Mouse (Mus musculus): ENCODE results near the gene Tbrg1. TPM values are rescaled to one million over a fixed set of nuclear protein-coding genes. Genes with fewer than 3 reads are reported as not detected.

The Tbrg1 gene
- total RNA-seq, 1 experiment = 120 TPM

DNA sequence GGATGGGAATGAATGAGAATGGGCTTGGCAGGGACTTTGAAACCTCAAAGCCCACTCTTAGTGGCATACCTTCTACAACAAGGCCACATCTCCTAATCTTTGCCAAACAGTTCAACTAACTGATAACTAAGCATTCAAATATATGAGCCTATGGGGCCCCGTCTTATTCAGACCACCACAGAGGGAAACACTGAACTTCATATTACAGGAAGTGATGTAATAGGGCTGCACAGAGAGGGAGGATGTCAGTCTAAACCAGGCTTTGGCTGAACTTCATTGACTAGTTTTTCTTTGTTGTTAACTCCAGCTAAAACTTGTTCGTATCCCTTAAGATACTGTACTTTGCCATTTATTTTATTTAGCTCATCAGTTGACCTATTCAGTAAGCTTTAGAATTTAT lies 27.2 kb downstream of the Tbrg1 start:
- in situ Hi-C loops (cut with MboI; ENCODE audit: low sequenced_read_pairs in 2 of 2, unreplicated experiment in 2 of 2) = no loop called here
- no peak for TF ChIP-seq MAFK (IDR thresholded peaks at IDR 0.05; ENCODE audit: insufficient read depth, low read depth, low read length)
- no peak for TF ChIP-seq CHD2 (IDR thresholded peaks at IDR 0.05; ENCODE audit: low read depth, low read length)
- TF ChIP-seq HCFC1 (IDR thresholded peaks at IDR 0.05; ENCODE audit: borderline replicate concordance, insufficient read depth, low read length) = no peak
- TF ChIP-seq ZNF384 (IDR thresholded peaks at IDR 0.05; ENCODE audit: low read depth, low read length) = no peak
- TF ChIP-seq ZC3H11A (IDR thresholded peaks at IDR 0.05; ENCODE audit: borderline replicate concordance, low read depth, low read length) = no peak

DNA sequence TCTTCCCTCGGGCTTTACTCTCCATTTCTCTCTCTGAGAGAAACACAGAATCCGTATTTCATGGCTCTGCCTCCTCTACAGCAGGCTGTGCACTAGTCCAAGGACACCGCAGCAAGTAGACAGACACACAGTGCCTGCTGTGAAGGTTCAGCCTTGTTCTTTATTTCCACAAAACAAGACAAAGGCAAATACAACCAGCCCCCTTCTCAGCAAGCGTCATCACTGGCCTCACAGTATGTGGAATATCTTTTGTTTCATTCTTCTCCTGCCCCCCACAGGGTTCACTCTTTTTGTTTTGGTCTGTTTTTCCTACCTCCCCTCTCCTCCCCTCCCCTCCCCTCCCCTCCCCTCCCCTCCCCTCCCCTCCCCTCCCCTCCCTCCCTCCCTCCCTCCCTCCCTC lies 28.5 kb downstream of the Tbrg1 start:
- TF ChIP-seq HCFC1 (IDR thresholded peaks at IDR 0.05; ENCODE audit: borderline replicate concordance, insufficient read depth, low read length) (no peak), ZNF384 (IDR thresholded peaks at IDR 0.05; ENCODE audit: low read depth, low read length) (no peak), CHD2 (IDR thresholded peaks at IDR 0.05; ENCODE audit: low read depth, low read length) (no peak), ZC3H11A (IDR thresholded peaks at IDR 0.05; ENCODE audit: borderline replicate concordance, low read depth, low read length) (no peak), MAFK (IDR thresholded peaks at IDR 0.05; ENCODE audit: insufficient read depth, low read depth, low read length) (no peak)
- Histone ChIP-seq H3K4me3 (ENCODE audit: insufficient read depth in 1 of 2, low read depth in 1 of 2, low read length in 2 of 2, poor library complexity in 1 of 2, severe bottlenecking in 1 of 2) (no peak overlapping the region), H3K36me3 (ENCODE audit: control insufficient read depth, insufficient read depth, low read length, poor library complexity, severe bottlenecking) (no peaks in the 10 kb centered on the region), H3K27ac (ENCODE audit: insufficient read depth, low read depth, low read length, poor library complexity, severe bottlenecking) (no peak overlapping the region; the same call in 1 of the 2 replicates), H3K9me3 (ENCODE audit: control insufficient read depth, insufficient read depth, low read depth, low read length) (no peaks in the 10 kb centered on the region), H3K4me1 (ENCODE audit: control insufficient read depth in 2 of 2, insufficient read depth in 2 of 2, low read length in 2 of 2, poor library complexity in 1 of 2) (peaks cover 0 to 18% of the 10 kb centered on the region in 2 experiments; a peak in 2 of 4 replicates), H3K9ac (ENCODE audit: insufficient read depth, low read depth, low read length, poor library complexity, severe bottlenecking) (no peak overlapping the region)
- no peak for DNase-seq (ENCODE audit: low read depth, low spot score)
- in situ Hi-C loops (cut with MboI; ENCODE audit: low sequenced_read_pairs in 2 of 2, unreplicated experiment in 2 of 2) = no loop called here

More for the DNA sequence above, 27.2 kb downstream of the Tbrg1 start:
- Histone ChIP-seq H3K4me1 (ENCODE audit: control insufficient read depth in 2 of 2, insufficient read depth in 2 of 2, low read length in 2 of 2, poor library complexity in 1 of 2) (peaks cover 0 to 18% of the 10 kb centered on the region in 2 experiments; a peak in 2 of 4 replicates), H3K9me3 (ENCODE audit: control insufficient read depth, insufficient read depth, low read depth, low read length) (no peaks in the 10 kb centered on the region), H3K27ac (ENCODE audit: insufficient read depth, low read depth, low read length, poor library complexity, severe bottlenecking) (no peak overlapping the region), H3K9ac (ENCODE audit: insufficient read depth, low read depth, low read length, poor library complexity, severe bottlenecking) (no peak overlapping the region), H3K4me3 (ENCODE audit: insufficient read depth in 1 of 2, low read depth in 1 of 2, low read length in 2 of 2, poor library complexity in 1 of 2, severe bottlenecking in 1 of 2) (no peak overlapping the region), H3K36me3 (ENCODE audit: control insufficient read depth, insufficient read depth, low read length, poor library complexity, severe bottlenecking) (no peaks in the 10 kb centered on the region)
- no peak for DNase-seq (ENCODE audit: low read depth, low spot score)

DNA sequence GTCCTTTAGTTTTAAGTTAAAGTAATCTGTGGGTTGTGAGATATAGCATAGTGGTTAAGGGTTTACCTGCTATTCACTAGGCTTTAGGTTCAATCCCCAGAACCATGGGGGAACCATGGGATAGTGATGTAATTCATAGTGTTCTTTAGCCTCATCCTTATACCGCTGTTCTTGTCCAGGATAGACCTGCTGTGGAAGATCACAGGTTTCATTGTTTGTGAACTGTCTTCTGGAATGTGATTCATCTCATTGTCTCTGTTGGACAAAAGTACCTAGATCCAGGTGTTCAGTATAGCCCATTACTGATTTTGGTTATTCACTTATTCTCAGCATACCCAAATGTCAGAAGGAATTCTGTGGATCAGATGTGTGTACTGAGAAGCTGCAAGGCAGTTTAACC lies 29.8 kb downstream of the Tbrg1 start:
- no peak overlapping the region for H3K27ac ChIP-seq (ENCODE audit: insufficient read depth, low read depth, low read length, poor library complexity, severe bottlenecking)
- H3K9ac ChIP-seq (ENCODE audit: insufficient read depth, low read depth, low read length, poor library complexity, severe bottlenecking) = no peak overlapping the region
- TF ChIP-seq CHD2 (IDR thresholded peaks at IDR 0.05; ENCODE audit: low read depth, low read length) (no peak), HCFC1 (IDR thresholded peaks at IDR 0.05; ENCODE audit: borderline replicate concordance, insufficient read depth, low read length) (no peak), MAFK (IDR thresholded peaks at IDR 0.05; ENCODE audit: insufficient read depth, low read depth, low read length) (no peak), ZNF384 (IDR thresholded peaks at IDR 0.05; ENCODE audit: low read depth, low read length) (no peak), ZC3H11A (IDR thresholded peaks at IDR 0.05; ENCODE audit: borderline replicate concordance, low read depth, low read length) (no peak)
- no peak for DNase-seq (ENCODE audit: low read depth, low spot score)
- no peak overlapping the region for H3K4me3 ChIP-seq (ENCODE audit: insufficient read depth in 1 of 2, low read depth in 1 of 2, low read length in 2 of 2, poor library complexity in 1 of 2, severe bottlenecking in 1 of 2)
- no peaks in the 10 kb centered on the region for H3K36me3 ChIP-seq (ENCODE audit: control insufficient read depth, insufficient read depth, low read length, poor library complexity, severe bottlenecking)
- no peaks in the 10 kb centered on the region for H3K9me3 ChIP-seq (ENCODE audit: control insufficient read depth, insufficient read depth, low read depth, low read length)
- H3K4me1 ChIP-seq (ENCODE audit: control insufficient read depth in 2 of 2, insufficient read depth in 2 of 2, low read length in 2 of 2, poor library complexity in 1 of 2) = peaks cover 0 to 18% of the 10 kb centered on the region in 2 experiments; a peak in 2 of 4 replicates
- in situ Hi-C loops (cut with MboI; ENCODE audit: low sequenced_read_pairs in 2 of 2, unreplicated experiment in 2 of 2) = no loop called here

- Histone ChIP-seq H3K9ac (ENCODE audit: insufficient read depth, low read depth, low read length, poor library complexity, severe bottlenecking) (no peak overlapping the region), H3K27ac (ENCODE audit: insufficient read depth, low read depth, low read length, poor library complexity, severe bottlenecking) (no peak overlapping the region), H3K4me1 (ENCODE audit: control insufficient read depth in 2 of 2, insufficient read depth in 2 of 2, low read length in 2 of 2, poor library complexity in 1 of 2) (peaks cover 0 to 18% of the 10 kb centered on the region in 2 experiments; a peak in 2 of 4 replicates), H3K4me3 (ENCODE audit: insufficient read depth in 1 of 2, low read depth in 1 of 2, low read length in 2 of 2, poor library complexity in 1 of 2, severe bottlenecking in 1 of 2) (no peak overlapping the region), H3K36me3 (ENCODE audit: control insufficient read depth, insufficient read depth, low read length, poor library complexity, severe bottlenecking) (no peaks in the 10 kb centered on the region), H3K9me3 (ENCODE audit: control insufficient read depth, insufficient read depth, low read depth, low read length) (no peaks in the 10 kb centered on the region)
- no peak for TF ChIP-seq HCFC1 (IDR thresholded peaks at IDR 0.05; ENCODE audit: borderline replicate concordance, insufficient read depth, low read length)
- no peak for TF ChIP-seq MAFK (IDR thresholded peaks at IDR 0.05; ENCODE audit: insufficient read depth, low read depth, low read length)
- no peak for TF ChIP-seq ZNF384 (IDR thresholded peaks at IDR 0.05; ENCODE audit: low read depth, low read length)
- no peak for TF ChIP-seq CHD2 (IDR thresholded peaks at IDR 0.05; ENCODE audit: low read depth, low read length)
- no peak for TF ChIP-seq ZC3H11A (IDR thresholded peaks at IDR 0.05; ENCODE audit: borderline replicate concordance, low read depth, low read length)
- in situ Hi-C loops (cut with MboI; ENCODE audit: low sequenced_read_pairs in 2 of 2, unreplicated experiment in 2 of 2) = no loop called here
- no peak for DNase-seq (ENCODE audit: low read depth, low spot score)
Measured at GRCm38 (mm10) chr9:37626103-37626567, 31.0 kb downstream of the Tbrg1 start.

All from ES-E14 (cell line).